Mouse (Mus musculus) embryonic stem cell, embryonic (primary cell): ENCODE measurements at regions not wholly inside any gene's neighbourhood (a gene's known extent, or its start where the extent isn't known, plus 50 kb on each side); places are given as distances from the start of the nearest gene placed in this dataset.

Source experiments
- CTCF ChIA-PET, 4 experiments: fragments of 300-600 bp in 2 of 4; fragments of 350-600 bp in 2 of 4; sonication (Branson Sonifier 250); formaldehyde crosslinking; loops; one replicate each; lab custom pipeline; 2022; ENCODE audit warnings: inconsistent platforms in 2 of 4; lab: Charles Lee
- POLR2A ChIA-PET, 4 experiments: fragments of 300-600 bp in 2 of 4; fragments of 350-600 bp in 2 of 4; sonication (Branson Sonifier 250); formaldehyde crosslinking; loops; one replicate each; lab custom pipeline; 2022; ENCODE audit warnings: antibody characterized with exemption in 4 of 4, inconsistent platforms in 1 of 4; lab: Charles Lee

DNA sequence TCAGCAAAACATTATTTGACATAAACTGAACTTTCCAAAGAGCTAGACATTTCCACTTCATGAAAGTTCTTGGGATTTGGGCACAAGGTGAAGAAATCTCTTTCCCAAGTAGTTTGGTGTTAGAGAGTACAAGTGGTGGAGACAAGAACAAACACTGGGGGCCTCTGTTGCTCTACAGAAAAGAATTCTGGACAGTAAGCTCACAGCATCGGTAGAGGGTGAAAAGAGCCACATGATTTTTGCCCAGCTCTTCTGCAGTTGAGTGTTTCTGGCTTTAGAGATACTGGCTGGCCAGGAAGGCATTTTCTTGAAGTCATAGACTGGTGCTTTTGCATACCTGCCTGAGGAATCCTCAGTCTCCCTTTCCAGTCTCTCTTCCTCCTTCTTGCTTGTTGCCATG is 127.8 kb downstream of the Stk31 start:
- ChIA-PET CTCF (interaction anchor here (0.6 to 2.3 kb wide), 9 partner anchors 11 to 1014 kb away, joined by 3 to 16 read pairs (median 4); no protein-coding TSS in a partner anchor), POLR2A (no interaction called here)

DNA sequence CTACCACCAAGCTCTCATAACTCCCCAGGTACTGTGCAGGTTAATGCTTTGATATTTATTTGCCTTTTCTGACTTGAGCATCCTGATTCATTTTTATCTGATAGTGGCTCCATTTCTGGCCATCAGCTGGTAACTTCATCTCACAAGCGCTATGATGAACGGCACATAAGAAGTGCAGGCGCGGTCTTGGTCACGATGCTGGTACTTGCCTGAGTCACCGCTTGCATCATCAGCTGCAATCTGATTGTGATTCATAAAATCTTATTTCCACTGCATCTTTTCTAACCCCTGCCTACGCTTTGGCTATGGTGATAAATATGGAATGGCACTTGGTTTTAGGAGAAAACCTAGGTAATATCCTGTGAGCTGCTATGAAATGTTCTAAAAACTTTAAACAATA is 128.3 kb downstream of the Stk31 start:
- ChIA-PET CTCF (interaction anchor here (0.7 to 2.3 kb wide), 7 partner anchors 10 to 1013 kb away, joined by 3 to 16 read pairs (median 4); no protein-coding TSS in a partner anchor), POLR2A (interaction anchor here in 2 of 4 experiments (0.7 kb wide), 3 partner anchors 148 to 781 kb away, joined by 4 to 7 read pairs (median 6); no protein-coding TSS in a partner anchor)

DNA sequence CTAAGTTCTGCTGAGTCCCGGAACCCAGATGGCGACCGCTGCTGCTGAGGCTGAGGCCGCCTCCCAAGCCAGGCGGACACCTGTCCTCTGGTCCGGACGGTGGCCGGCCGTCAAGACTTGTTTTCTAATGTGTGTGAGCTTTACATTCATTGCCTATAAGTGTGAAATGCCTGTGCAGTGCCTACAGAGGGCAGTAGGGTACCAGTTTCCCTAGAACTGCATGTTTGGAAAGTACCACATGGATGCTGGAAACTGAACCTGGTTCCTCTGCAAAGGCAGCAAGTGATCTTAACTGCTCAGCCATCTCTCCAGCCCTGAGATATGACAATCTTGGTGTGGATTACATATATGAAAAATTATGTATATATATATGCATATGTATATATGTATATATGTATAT is 138.6 kb downstream of the Stk31 start:
- ChIA-PET CTCF (interaction anchor here in 3 of 4 experiments (0.5 to 1.0 kb wide), 9 partner anchors 9 to 760 kb away, joined by 3 to 6 read pairs (median 3); no protein-coding TSS in a partner anchor), POLR2A (no interaction called here)

DNA sequence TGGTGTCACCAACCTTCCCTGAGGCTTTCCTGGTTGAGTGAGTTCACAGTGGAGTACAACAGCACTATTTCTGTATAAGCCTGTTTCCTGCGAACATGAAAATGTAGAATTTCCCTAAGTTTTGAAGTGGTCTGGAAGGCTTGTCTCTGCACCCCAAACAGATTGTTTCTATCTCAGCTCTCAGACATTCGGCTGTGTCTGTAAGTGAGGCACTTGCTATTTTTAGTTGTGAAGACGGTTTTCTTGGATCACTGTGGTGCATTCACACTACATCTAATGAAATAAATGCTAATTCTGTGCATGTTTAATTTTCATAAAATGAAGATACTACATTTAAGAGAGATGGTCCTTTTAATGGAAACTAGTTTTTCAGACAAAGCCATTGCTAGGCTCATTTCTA is 139.1 kb downstream of the Stk31 start:
- CTCF ChIA-PET: interaction anchor here in 2 of 4 experiments (1.0 kb wide), 4 partner anchors 8 to 759 kb away, joined by 3 to 6 read pairs (median 6); no protein-coding TSS in a partner anchor
- POLR2A ChIA-PET: no interaction called here

DNA sequence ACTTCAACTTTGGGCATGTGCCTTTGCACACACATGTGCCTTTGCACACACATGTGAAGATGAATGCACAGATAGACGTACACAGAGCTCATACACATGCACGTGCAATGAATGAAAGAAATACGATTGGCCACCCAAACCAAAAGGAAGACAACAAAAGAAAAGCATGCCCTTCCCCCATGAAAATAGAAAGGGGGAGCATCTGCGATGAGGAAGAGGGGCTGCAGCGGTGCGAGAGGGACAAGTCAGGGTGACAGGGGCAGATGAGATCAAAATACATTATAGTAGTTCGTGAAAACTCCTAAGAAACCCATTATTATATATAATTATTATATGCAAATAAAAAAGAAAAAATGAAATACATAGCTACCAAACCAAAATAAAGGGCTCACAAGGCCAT is 149.5 kb downstream of the Stk31 start:
- CTCF ChIA-PET: no interaction called here
- POLR2A ChIA-PET: no interaction called here

DNA sequence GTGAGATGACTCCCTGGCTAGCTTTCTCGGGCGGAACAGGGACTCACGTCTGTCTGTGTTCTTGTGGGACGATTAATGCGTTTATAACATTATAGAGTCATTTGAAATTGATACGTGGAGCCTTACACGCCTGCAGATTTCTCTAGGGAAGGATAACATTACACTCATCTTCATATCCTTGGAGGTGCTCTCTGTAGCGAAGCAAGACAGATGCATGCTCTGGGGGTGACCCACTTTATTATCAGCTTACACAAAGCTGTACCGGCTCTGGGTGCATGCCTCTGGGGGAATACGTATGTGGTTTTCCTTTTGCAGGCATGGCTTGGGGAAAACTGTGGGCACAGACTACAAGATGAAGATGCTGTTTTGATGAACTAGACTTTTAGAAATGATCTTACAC is 159.7 kb downstream of the Stk31 start:
- POLR2A ChIA-PET: interaction anchor here in 2 of 4 experiments (0.6 to 0.7 kb wide), 2 partner anchors 82 to 541 kb away, joined by 3 to 4 read pairs; no protein-coding TSS in a partner anchor
- CTCF ChIA-PET: interaction anchor here in 1 of 4 experiments (0.7 kb wide), 1 partner anchor 49 kb away, joined by 5 read pairs; no protein-coding TSS in a partner anchor

DNA sequence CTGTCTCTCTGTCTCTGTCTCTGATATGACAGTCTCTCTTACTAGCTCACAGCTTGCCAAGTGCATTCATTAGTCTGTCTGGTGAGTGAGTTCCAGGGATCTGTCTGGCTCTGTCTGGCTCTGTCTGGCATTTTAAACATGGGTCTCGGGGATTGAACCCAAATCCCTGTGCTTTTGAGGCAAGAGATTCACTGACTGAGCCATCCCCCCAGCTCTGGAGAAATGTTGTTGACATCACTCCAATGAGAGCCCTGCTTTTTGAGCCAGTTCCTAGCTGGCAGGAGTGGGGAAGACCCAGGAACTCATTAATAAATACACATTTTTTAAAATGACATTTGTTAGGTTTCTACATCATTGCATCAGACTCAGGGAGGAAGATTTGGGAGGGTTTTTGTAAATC is 163.1 kb downstream of the Stk31 start:
- ChIA-PET CTCF (no interaction called here), POLR2A (no interaction called here)

DNA sequence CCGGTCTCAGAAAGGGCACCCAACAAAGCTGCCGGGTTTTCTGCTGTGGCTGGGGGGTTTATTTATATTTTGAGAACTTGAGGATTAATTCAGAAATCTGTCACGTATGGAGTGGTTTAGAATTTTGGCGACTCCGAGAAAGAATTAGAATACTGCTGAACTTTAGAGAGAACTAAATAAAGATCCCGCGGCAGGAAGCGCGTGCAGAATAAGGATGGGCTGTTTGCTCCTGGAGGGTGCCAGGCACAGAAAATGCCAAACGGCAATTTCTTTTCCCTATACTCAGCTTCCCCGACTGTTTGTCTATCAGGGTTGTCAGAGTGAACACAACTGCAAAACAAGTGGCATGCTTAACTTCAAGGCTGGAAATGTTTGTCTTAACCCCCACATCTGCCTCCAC is 163.7 kb downstream of the Stk31 start:
- ChIA-PET POLR2A (no interaction called here), CTCF (no interaction called here)

DNA sequence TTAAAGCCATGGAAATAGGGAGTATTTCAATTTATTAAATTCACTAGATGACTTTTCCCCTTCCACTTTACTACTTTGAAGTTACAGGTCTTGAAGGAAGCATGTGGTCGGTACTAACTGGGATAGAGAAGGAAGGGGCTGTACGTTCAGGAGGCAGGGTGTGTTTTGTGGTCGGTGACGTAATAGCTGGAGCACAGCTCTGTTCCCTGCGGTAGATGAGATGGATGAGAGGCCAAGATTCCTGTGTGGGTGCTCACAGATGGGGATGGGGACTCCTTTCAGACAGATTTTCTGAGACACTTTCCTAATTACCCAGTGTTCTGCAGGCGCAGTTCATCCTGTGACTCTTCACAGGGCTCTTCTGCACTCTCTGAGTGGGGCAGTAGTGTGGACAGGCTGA is 182.9 kb downstream of the Stk31 start:
- ChIA-PET POLR2A (interaction anchor here in 1 of 4 experiments (0.6 kb wide), 1 partner anchor 1551 kb away, joined by 3 read pairs; no protein-coding TSS in a partner anchor), CTCF (no interaction called here)

DNA sequence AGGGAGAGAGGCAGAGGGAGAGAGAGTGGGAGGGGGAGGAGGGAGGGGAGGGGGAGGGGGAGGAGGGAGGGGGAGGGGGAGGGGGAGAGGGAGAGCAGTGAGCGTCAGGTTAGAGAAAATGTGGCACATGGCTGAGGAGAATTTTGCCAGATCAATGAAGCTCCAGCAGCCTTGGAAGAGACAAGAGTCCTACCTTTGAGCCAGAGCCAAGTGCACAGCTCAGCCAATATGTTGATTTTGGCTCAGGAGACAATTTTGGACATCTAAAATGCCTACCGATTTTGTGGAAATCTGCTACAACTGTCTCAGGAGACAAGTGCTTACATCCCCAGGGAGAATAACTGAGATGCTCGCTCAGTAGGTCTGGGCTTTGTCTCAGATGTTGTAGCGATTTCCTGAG is 184.3 kb downstream of the Stk31 start:
- CTCF ChIA-PET: no interaction called here
- POLR2A ChIA-PET: no interaction called here

DNA sequence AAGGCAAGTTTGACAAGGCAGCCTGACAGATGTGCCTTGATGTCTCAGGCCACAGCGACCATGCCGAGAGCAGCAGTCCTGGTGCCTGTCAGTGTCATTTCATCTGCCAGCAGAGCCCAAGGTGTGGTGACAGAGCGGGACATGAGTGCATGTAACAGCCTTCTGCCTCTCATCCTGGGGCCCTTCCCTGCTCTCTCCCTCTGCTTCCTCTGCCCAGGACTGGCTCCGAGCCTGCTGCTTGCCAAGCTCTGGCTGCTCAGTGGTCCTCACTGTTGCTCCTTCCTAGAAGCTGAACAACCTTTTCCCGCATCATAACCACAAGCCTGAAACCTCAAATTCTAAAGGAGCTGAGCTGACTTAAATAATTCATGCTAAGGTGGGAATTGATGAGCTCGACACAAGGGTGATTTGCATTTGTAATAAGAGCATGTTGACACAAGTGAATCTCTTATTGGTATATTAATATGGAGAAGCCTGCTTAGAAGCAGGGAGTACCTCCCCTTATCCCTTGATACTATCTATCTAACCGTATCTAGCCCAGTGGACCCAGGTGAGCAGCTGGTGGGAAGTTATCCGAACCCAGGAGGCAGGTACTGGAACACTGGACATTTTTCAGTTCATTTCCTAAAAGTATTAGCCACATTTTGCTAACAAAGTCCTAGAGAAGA is 186.8 kb downstream of the Stk31 start:
- CTCF ChIA-PET: no interaction called here
- POLR2A ChIA-PET: no interaction called here

DNA sequence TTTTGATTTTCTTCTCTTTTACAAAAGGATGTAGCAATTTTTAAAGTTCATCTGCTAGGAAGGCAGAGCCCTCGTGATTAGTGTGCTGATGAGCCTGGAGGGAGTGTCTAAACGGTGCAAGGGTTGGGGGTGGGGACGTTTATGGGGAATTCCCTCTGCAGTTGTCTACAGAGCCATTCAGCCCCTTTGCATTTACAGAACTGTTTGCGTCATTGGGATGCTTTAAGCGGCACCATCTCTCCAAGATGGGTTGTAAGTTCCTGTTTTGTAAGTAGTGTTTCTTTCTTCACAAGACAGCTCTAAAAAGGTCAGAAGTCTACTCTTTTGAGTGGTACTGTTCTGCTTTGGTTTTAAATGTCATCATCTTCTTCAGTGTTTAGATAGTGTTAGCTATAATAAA is 191.1 kb downstream of the Stk31 start:
- ChIA-PET CTCF (no interaction called here), POLR2A (no interaction called here)

DNA sequence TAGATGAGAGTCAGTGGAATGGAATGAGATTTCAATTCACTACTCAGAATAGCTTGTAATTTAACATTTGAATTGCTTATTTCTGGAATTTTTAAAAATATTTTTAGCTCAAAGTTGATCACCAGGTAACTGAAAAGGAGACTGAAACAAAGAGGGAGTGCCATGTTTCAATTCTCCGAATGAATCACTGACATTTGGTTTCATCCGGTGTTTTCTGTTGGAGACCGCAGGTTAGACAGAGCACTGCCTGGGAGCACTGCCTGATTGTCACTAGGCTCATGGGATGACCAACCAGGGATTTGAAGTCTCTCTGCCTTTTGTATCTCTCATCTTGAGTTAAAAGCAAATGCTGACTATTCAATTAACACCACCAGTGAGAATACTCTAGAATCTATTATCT is 193.3 kb downstream of the Stk31 start:
- CTCF ChIA-PET: no interaction called here

DNA sequence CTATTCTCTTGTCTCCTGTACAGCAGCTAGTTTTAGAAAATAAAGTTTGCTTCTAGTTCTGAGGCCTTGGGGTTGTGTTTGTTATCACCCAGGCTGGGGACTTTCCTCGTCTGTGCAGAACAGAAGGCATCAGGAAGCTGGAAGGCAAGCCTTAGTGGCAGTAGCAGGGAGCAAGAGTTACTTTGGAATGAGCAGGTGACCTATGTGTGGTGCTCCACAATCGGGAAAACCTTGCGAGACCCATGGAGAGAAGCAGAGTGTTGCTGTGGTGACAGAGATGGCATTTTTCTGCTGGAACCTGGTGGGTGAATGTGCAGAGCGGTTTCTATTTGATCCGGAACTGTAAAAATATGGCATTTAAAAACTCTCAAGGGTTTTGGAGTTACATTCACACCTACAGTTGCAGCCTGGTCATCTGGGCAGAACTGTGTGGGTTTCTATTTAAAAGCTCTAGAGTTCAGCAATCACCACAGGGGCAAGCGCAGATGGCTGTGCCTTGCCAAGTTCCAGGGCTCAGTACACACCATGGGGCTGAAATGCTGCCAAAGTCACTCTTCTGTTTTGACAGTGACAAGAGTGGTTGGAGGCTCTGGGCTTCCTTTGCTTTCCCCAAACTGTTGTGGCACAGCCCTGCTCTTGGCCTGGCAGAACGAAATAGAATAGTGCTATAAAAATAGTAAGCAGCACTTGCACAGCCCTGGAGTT is 195.7 kb downstream of the Stk31 start:
- POLR2A ChIA-PET: interaction anchor here in 1 of 4 experiments (0.7 kb wide), 1 partner anchor 11 kb away, joined by 4 read pairs; no protein-coding TSS in a partner anchor
- CTCF ChIA-PET: interaction anchor here in 2 of 4 experiments (0.6 to 0.7 kb wide), 2 partner anchors 72 to 707 kb away, joined by 3 read pairs; no protein-coding TSS in a partner anchor

More for the DNA sequence above, 193.3 kb downstream of the Stk31 start:
- POLR2A ChIA-PET: no interaction called here

DNA sequence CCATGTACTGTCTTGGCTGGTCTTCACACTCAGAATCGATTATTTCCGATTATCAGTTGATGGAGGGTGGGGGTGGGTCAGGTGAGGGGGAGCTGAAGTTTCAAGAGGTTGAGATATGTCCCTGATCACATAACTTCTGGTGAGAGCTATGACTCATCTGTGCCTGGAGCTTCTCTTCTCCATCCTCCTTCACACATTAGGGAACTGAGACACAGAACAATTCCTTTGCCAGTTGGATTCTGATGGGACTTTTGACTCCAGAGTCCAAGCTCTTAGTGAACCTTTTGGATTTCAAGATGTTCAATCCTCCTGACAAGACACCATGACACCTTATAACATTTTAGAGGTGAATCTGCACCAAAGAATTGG is 196.2 kb downstream of the Stk31 start:
- ChIA-PET POLR2A (no interaction called here), CTCF (interaction anchor here in 1 of 4 experiments (0.7 kb wide), 1 partner anchor 328 kb away, joined by 4 read pairs; no protein-coding TSS in a partner anchor)

DNA sequence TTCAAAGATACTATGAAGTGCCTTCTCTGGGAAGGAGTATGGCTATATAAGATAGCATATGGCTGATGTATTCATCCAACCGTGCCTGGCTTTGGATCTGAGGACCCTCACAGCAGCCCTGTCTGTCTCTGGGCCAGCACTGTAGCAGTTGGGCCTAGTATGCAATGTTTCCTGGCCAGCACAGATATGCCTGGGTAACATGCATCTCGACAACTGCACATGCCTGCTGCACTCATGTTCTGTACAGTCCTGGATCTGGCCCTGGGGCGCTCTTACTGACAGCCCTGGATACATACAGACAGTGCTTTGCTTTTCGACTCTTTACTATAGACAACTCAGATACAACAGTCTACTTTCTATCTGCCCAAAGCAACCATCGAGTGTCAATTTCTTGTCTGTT is 197.3 kb downstream of the Stk31 start:
- POLR2A ChIA-PET: no interaction called here
- CTCF ChIA-PET: no interaction called here

DNA sequence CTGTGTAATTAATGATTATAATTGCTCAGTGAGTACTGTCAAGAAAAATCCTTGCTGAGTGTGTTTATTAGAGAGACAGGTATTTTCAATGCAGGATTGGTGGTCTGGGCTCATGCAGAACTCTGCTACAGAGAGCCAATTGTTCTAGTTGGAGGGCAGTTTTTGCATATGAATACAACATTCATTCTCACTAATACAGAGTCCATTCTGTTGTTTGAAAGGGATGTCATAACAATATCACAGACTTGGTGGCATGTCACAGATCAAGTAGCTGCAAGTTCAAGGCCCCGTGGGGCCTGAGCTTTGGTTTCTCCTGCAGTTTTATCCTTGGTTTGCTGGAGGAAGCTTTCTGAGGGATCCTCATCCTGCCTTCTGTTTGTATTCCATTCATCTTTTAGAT is 207.8 kb downstream of the Stk31 start:
- POLR2A ChIA-PET: no interaction called here
- CTCF ChIA-PET: no interaction called here

DNA sequence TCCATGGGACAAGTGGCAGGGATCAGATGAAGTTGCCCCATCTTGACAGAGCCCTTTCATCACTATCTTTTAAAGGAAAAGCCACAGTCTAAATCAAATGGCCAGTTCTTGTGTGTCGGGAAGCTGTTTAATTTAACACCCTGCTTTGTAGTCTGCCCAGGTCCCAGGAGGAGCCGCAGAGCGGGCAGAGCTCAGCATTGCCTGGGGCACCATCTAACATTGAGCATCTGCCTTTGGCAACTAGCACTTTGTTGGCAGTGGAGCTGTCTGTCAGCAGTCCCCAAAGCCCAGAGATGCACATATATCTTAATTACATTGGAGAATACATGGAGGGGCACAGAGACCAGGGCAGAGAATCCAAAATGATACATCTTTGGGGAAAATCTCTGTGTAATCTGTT is 208.4 kb downstream of the Stk31 start:
- CTCF ChIA-PET: interaction anchor here in 1 of 4 experiments (0.6 kb wide), 1 partner anchor 49 kb away, joined by 5 read pairs; no protein-coding TSS in a partner anchor
- POLR2A ChIA-PET: no interaction called here

DNA sequence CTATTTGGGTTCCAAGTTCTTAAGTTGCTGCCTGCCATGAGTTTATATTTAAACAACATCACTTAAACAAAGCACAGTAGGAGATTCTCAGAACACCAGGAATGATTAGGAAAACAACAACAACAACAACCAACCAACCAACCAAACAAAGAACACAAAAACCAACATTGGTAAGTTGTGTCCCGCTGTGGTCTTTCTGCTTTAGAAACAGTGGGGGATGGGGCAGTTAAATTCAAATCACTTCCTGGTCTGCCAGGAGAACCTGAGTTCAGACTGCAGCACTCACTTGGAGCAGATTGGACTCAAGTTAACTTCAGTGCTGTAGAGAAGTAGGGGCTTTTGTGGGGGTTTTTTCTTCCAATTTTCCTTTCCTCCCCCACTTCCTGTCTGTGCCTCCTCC is 210.6 kb downstream of the Stk31 start:
- CTCF ChIA-PET: no interaction called here
- POLR2A ChIA-PET: no interaction called here

DNA sequence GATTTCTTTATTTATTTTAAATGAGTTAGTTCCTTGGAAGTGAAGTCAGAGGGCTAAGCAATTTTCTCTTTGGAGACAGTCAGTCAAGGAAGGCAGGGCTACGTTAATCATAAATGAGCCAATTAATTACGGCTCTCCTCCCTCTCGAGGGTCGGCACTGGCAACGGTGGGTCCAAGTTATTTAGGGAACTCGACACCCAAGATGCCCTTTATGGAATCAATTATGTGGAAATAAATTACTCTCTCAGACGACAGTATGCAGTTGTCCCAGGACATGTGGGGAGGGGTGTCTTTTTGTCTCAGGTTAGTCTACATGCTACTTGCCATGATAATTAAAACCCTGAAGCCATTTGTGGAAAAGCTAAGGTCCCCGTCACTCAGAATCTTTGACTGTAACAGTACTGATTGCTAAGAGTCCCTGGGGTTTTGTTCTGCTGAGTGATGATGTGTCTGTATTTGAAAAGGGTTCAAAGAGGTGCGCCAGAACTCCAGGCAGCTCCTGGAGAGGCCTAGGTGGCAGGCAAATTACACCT is 211.3 kb downstream of the Stk31 start:
- POLR2A ChIA-PET: no interaction called here
- CTCF ChIA-PET: no interaction called here
